Mouse (Mus musculus) heart, postnatal 0 days (tissue): ENCODE measurements around the gene Tmem94. TPM values are rescaled to one million over a fixed set of nuclear protein-coding genes. Genes with fewer than 3 reads are reported as not detected.

Experiments
- ATAC-seq: fragments of 200-750 bp; cut with Nextera tagmentation; 2 replicates; pipeline ENCODE4 v1.8.0; 2017; ENCODE audit warnings: low read depth, moderate number of reproducible peaks, moderate library complexity; ENCODE audit not compliant: insufficient read depth
- DNase-seq: peaks from one replicate; pipeline ENCODE4 v3.0.0-alpha.2; 2016; ENCODE audit warnings: low spot score
- H3K27ac ChIP-seq: fragments of 300-500 bp; sonication (generic); 2 replicates; pipeline ENCODE4 v1.5.1; 2014; ENCODE audit warnings: low read depth, mild to moderate bottlenecking
- H3K27me3 ChIP-seq: fragments of 300-500 bp; sonication (generic); 2 replicates; pipeline ENCODE4 v1.6.1; 2014; ENCODE audit warnings: low read length, mixed read lengths; ENCODE audit not compliant: control insufficient read depth, insufficient read depth
- H3K36me3 ChIP-seq: fragments of 300-500 bp; sonication (generic); replicated peaks from 2 replicates; pipeline ENCODE4 v1.6.1; 2014; ENCODE audit warnings: low read length, mixed read lengths; ENCODE audit not compliant: control insufficient read depth, insufficient read depth
- H3K4me1 ChIP-seq: fragments of 300-500 bp; sonication (generic); 2 replicates; pipeline ENCODE4 v1.6.1; 2014; ENCODE audit warnings: antibody characterized with exemption; ENCODE audit not compliant: control insufficient read depth, insufficient read depth
- H3K4me2 ChIP-seq: fragments of 300-500 bp; sonication (generic); 2 replicates; pipeline ENCODE4 v1.6.1; 2014; ENCODE audit warnings: low read depth, mild to moderate bottlenecking, low read length, moderate library complexity
- H3K4me3 ChIP-seq: fragments of 300-500 bp; sonication (generic); 2 replicates; pipeline ENCODE4 v1.5.1; 2014; ENCODE audit warnings: low read depth, low read length
- H3K9ac ChIP-seq: fragments of 300-500 bp; sonication (generic); replicated peaks from 2 replicates; pipeline ENCODE4 v1.6.1; 2014; ENCODE audit warnings: low read depth, low read length, mixed read lengths
- H3K9me3 ChIP-seq: fragments of 300-500 bp; sonication (generic); replicated peaks from 2 replicates; pipeline ENCODE4 v1.6.1; 2016; ENCODE audit warnings: low read length; ENCODE audit not compliant: control insufficient read depth
- CTCF ChIP-seq: IDR thresholded peaks from 2 replicates; pipeline ENCODE4 v1.5.1; 2016; ENCODE audit warnings: antibody characterized with exemption, control low read depth, low read depth
- EP300 ChIP-seq: IDR thresholded peaks from 2 replicates; pipeline ENCODE4 v1.6.1; 2016; ENCODE audit warnings: antibody characterized with exemption, low read depth
- WGBS: fragments of 180-500 bp; shearing (Covaris S2); extraction: QIAGEN DNeasy Blood & Tissue Kit; methylation state at CpG from one replicate; pipeline ENCODE4 v1.1.7; 2014; 5-methylcytosine and 5-hydroxymethylcytosine counted together
- polyA plus RNA-seq: library from polyadenylated mRNA; unstranded; fragments of >200 nt; fragmentation: Nextera tagmentation; extraction: Ambion mirVana; gene quantifications from 2 replicates; pipeline ENCODE4 v1.2.1, GENCODE M21; 2015
- total RNA-seq: library from RNA; depleted of rRNA; stranded (reverse); fragments of >200 nt; gene quantifications from 2 replicates; pipeline ENCODE4 v1.2.3, GENCODE M21; 2014; ENCODE audit warnings: low replicate concordance

The Tmem94 gene
- total and polyA plus RNA-seq, 2 experiments from 2014 or later, result 34.0 to 65.0 TPM

DNA sequence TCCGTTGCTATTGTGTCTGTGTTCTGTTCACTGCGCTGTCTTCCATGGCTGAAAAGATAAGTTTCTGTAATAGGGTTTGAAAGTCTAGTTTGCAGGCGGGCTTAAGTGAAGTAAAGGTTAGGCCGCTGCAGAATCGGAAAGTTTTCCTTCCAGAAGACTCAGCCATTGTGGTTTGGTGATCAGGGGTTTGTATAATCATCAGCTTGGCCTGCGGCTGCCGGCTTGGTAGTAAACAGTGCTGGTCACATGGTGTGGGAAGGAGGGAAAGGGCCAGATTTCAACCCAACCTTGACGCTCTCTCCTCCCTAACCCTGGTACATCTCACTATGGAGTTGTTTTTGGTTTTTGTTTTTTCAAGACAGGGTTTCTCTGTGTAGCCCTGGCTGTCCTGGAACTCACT lies 1.7 kb downstream of the Tmem94 start:
- Histone ChIP-seq H3K4me1 (peaks cover 31% of the 10 kb centered on the region), H3K36me3 (no peaks in the 10 kb centered on the region), H3K4me2 (peak overlapping the region; percentile 81), H3K9me3 (no peaks in the 10 kb centered on the region), H3K4me3 (peak overlapping the region; percentile 86), H3K27ac (peak overlapping the region; percentile 98), H3K9ac (peak overlapping the region; percentile 91), H3K27me3 (no peaks in the 10 kb centered on the region)
- 55% methylated on average over 8 of the region's 8 CpGs for WGBS
- no peak for TF ChIP-seq CTCF
- TF ChIP-seq EP300, result no peak
- no peak for ATAC-seq
- DNase-seq, result no peak

DNA sequence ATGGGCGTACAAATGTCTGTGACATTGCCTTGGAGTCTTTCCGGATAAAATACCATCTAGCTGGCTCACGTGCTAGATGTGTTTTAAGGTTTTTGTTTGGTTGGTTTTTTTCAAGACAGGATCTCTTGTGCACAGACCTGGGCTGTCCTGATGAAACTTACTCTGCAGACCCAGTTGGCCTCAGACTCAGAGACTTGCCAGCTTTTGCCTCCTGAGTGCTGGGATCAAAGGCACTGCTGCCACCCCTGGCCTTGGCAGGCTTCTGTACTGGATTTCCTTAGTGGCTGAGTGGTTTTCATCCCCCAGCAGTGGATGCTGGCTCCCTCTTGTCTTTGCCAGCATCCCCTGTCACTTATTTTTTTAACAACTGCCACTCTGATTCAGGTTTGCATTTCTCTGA lies 3.7 kb downstream of the Tmem94 start:
- Histone ChIP-seq H3K4me2 (no peak overlapping the region), H3K36me3 (peaks cover 11% of the 10 kb centered on the region; the same call in 1 of the 2 replicates), H3K27me3 (no peaks in the 10 kb centered on the region), H3K9me3 (no peaks in the 10 kb centered on the region), H3K9ac (no peak overlapping the region; the same call in 1 of the 2 replicates), H3K27ac (peak overlapping the region; percentile 91), H3K4me3 (no peak overlapping the region), H3K4me1 (peaks cover 31% of the 10 kb centered on the region)
- TF ChIP-seq CTCF (no peak), EP300 (no peak)
- ATAC-seq (no peak), DNase-seq (peak; percentile 15)
- 62% methylated on average over 3 of the region's 3 CpGs for WGBS

DNA sequence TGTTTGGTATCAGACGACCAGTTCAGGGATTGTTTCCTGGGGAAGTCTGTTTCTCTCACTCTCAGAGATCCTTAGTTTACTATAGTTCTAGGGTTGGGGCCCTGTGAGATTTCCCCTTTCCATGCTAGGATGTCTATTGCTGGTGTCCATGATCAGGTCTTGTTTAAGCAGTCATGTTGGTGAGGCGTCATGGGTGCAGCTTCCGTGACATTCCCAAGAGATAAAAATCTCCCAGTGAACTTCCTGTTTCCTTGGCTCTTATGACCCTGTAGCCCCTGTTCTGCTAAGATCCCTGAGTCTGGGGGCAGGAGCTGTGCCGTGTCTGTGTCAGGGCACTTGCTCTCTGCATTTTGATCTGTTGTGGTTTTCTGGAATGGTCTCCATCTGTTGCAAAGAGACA lies 9.4 kb downstream of the Tmem94 start:
- 49% methylated on average over 4 of the region's 4 CpGs for WGBS

DNA sequence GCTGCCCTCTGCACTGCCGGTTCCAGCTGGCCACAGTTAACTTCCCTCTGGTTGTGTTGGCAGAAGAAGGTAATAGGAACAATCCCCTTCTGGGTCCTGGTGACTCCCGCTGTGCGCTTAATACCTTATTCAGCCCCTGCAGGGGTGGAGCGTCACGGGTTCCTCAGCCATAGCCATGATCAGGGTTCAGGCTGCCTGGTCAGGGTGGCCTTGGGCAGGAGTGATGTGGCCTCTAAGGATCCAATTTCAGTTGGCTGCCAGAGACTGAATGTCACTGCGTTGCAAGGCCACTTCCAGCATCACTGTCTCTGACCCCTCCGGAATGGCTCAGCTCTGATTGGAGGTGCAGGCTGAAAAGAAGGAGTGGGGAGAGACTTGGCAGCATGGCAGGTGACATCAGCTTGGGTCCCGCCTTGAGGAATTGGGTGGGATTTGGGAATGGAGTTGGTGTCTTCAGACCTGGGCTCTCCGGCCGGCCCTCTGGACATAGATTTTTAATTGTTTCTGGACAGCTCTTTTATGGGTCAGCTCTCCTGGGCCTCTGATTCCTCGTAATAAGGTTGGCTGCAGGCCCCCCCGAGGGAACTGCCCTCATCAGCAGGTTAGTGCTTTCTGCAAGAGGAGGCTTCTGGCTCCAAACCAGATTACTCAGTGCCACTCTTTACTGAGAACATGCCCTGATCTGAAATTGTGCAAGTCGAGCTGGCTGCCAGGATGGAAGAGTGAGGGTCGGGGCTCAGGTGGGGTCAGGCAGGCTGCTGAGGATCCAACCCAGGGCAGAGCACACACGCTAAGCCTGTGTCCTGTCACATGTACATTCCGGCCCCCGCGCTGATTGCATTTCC lies 10.8 kb downstream of the Tmem94 start:
- WGBS, result 33% methylated on average over 18 of the region's 18 CpGs
- DNase-seq, result peak; percentile 52
- TF ChIP-seq CTCF (no peak), EP300 (0 out of 2 replicates have a peak, but pooled peaks have one; percentile 19)
- Histone ChIP-seq H3K36me3 (peaks cover 19% of the 10 kb centered on the region; the same call in 1 of the 2 replicates), H3K4me3 (no peak overlapping the region), H3K9me3 (no peaks in the 10 kb centered on the region), H3K9ac (0 out of 2 replicates have a peak overlapping the region, but pooled peaks have one; percentile 29), H3K4me2 (peak overlapping the region; percentile 27), H3K27ac (peak overlapping the region; percentile 80), H3K4me1 (peaks cover 45% of the 10 kb centered on the region), H3K27me3 (no peaks in the 10 kb centered on the region)
- ATAC-seq, result 0 out of 2 replicates have a peak, but pooled peaks have one; percentile 5

More for the DNA sequence above, 9.4 kb downstream of the Tmem94 start:
- Histone ChIP-seq H3K4me3 (no peak overlapping the region), H3K27me3 (no peaks in the 10 kb centered on the region), H3K4me2 (no peak overlapping the region), H3K36me3 (peaks cover 19% of the 10 kb centered on the region; the same call in 1 of the 2 replicates), H3K27ac (peak overlapping the region; percentile 38; the same call in 1 of the 2 replicates), H3K4me1 (peaks cover 41% of the 10 kb centered on the region), H3K9me3 (no peaks in the 10 kb centered on the region), H3K9ac (no peak overlapping the region)
- TF ChIP-seq CTCF, result no peak
- TF ChIP-seq EP300, result no peak
- no peak for DNase-seq
- no peak for ATAC-seq

DNA sequence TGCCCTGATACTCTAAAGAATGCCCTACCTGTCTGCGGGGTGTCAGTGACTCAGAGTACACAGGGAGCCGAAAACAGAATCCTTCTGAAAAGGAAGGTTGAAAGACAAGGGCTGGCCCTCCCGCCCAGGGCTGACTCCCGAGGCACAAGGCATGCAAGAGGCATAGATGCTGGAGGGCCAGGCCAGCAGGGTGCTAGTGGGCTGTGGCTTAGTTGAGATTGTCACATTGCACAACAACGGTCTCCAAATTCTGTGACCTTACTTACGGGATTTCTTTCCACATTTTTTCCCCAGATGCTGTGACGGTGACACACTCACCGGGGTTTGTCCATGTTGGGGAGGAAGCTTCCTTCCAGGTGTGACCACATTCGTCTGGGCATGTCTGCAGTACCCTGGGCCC lies 11.7 kb downstream of the Tmem94 start:
- DNase-seq (no peak), ATAC-seq (no peak)
- Histone ChIP-seq H3K9me3 (no peaks in the 10 kb centered on the region), H3K9ac (no peak overlapping the region), H3K36me3 (peaks cover 19% of the 10 kb centered on the region; the same call in 1 of the 2 replicates), H3K27ac (peak overlapping the region; percentile 80; the same call in 1 of the 2 replicates), H3K4me2 (no peak overlapping the region), H3K4me1 (peaks cover 45% of the 10 kb centered on the region), H3K27me3 (no peaks in the 10 kb centered on the region), H3K4me3 (no peak overlapping the region)
- WGBS, result 73% methylated on average over 9 of the region's 9 CpGs
- TF ChIP-seq EP300 (no peak), CTCF (no peak)
